Mouse (Mus musculus): ENCODE measurements at regions not wholly inside any gene's neighbourhood (a gene's known extent, or its start where the extent isn't known, plus 50 kb on each side); places are given as distances from the start of the nearest gene placed in this dataset.

DNA sequence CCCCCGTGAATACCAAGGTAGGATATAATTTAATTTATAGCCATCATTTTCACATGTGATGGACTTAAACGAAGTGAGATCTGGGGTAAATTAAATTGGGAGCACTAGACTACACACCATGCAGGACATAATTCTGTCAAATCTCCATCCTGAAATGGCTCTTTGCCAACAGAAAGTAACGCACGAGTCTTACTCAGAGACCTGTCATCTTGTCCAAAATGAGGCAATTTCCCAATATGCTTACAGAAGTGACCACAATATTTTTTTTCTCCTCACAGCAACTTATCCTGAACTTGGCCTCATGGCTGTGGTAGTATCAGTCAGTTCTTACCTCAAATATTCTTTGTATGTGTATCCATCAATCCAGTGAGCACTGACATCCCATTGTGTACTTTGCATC, 955.2 kb downstream of the Gsdmc2 start:
- TF ChIP-seq CTCF (IDR thresholded peaks at IDR 0.05; ENCODE audit: borderline replicate concordance, insufficient read depth, low read depth, low read length): no peak
- no peak for TF ChIP-seq POLR2A (IDR thresholded peaks at IDR 0.05; ENCODE audit: borderline replicate concordance, insufficient read depth, low read length)

All from cerebellum, adult 2 months (tissue).